Mouse (Mus musculus) midbrain, embryonic 13.5 days (tissue): ENCODE measurements around the gene Osbpl3. TPM values are rescaled to one million over a fixed set of nuclear protein-coding genes. Genes with fewer than 3 reads are reported as not detected.
A peak's percentile ranks its signal among the peaks of the same experiment; 100 is the strongest.

Experiments used
- ATAC-seq: fragments of 200-750 bp; cut with Nextera tagmentation; 2 replicates; pipeline ENCODE4 v1.8.0; 2017; ENCODE audit warnings: mild to moderate bottlenecking, moderate TSS enrichment, moderate library complexity
- H3K27ac ChIP-seq: fragments of 300-500 bp; sonication (generic); 2 replicates; pipeline ENCODE4 v1.5.1; 2015; ENCODE audit warnings: inconsistent platforms, mild to moderate bottlenecking, moderate library complexity
- H3K27me3 ChIP-seq: fragments of 300-500 bp; sonication (generic); 2 replicates; pipeline ENCODE4 v1.6.1; 2015; ENCODE audit warnings: mild to moderate bottlenecking, inconsistent platforms
- H3K36me3 ChIP-seq: fragments of 300-500 bp; sonication (generic); 2 replicates; pipeline ENCODE4 v1.6.1; 2015; ENCODE audit warnings: mild to moderate bottlenecking, inconsistent platforms
- H3K4me1 ChIP-seq: fragments of 300-500 bp; sonication (generic); replicated peaks from 2 replicates; pipeline ENCODE4 v1.6.1; 2015; ENCODE audit warnings: inconsistent platforms
- H3K4me2 ChIP-seq: fragments of 300-500 bp; sonication (generic); replicated peaks from 2 replicates; pipeline ENCODE4 v1.6.1; 2015; ENCODE audit warnings: moderate library complexity, mild to moderate bottlenecking, inconsistent platforms
- H3K4me3 ChIP-seq: fragments of 300-500 bp; sonication (generic); replicated peaks from 2 replicates; pipeline ENCODE4 v1.5.1; 2015; ENCODE audit warnings: mild to moderate bottlenecking, inconsistent platforms
- H3K9ac ChIP-seq: fragments of 300-500 bp; sonication (generic); replicated peaks from 2 replicates; pipeline ENCODE4 v1.6.1; 2015; ENCODE audit warnings: mild to moderate bottlenecking, inconsistent platforms
- H3K9me3 ChIP-seq: fragments of 300-500 bp; sonication (generic); 2 replicates; pipeline ENCODE4 v1.6.1; 2016; ENCODE audit warnings: mild to moderate bottlenecking, inconsistent platforms
- WGBS: fragments of 180-500 bp; shearing (Covaris S2); methylation state at CpG from one replicate; pipeline ENCODE4 v1.1.7; 2015; 5-methylcytosine and 5-hydroxymethylcytosine counted together
- polyA plus RNA-seq: library from polyadenylated mRNA; unstranded; fragments of >200 nt; fragmentation: Nextera tagmentation; extraction: Ambion mirVana; gene quantifications from 2 replicates; pipeline ENCODE4 v1.2.1, GENCODE M21; 2015

Gene Osbpl3
- 6.7 and 8.6 TPM in 2 replicates for polyA plus RNA-seq

DNA sequence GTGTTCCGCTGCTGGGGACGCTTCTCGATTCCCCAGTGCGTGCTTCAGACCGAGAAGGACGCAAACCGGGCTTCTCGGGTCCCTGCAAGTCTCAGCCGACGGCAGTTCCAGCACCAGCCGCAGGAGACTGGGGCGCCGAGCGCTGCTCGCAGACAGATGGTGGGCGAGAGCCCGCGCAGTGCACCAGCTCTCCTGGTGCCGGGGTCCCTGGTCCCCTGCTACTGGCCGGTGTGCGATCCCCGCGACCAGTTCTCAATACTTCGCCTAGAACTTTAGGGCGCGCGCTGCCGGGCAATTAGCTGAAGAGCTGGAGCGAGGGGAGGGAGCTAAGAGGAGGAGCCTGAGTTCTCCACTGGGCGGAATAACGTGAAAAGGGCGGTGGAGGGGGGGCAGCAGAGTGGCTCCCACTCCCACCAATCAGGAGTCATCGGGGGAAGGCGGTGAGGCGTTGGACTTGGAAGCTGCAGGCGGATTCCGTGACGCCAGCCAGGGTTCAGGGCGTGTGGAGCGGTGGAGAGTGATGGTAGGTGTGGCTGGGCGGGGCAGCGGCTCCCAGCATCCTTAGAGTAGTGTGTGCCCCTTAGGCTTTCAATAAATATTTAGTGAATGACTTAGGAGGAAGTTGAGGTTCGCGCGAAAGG, at the start of gene Osbpl3:
Osbpl3 (minus strand) TSS at position 373 of the 641 bp plus-strand sequence.
- H3K36me3 ChIP-seq: no peaks in the 10 kb centered on the region
- H3K4me3 ChIP-seq: peak within 1 kb of the TSS; percentile 57
- under 1% methylated on average over 45 of the region's 45 CpGs for WGBS
- H3K9me3 ChIP-seq: no peaks in the 10 kb centered on the region
- peaks cover 7% of the 10 kb centered on the region; the same call in 1 of the 2 replicates for H3K27me3 ChIP-seq
- peak within 1 kb of the TSS; percentile 59 for H3K27ac ChIP-seq
- ATAC-seq: peak; percentile 95
- peak within 1 kb of the TSS; percentile 67 for H3K9ac ChIP-seq
- H3K4me1 ChIP-seq: peaks cover 24% of the 10 kb centered on the region
- peak within 1 kb of the TSS; percentile 85 for H3K4me2 ChIP-seq

DNA sequence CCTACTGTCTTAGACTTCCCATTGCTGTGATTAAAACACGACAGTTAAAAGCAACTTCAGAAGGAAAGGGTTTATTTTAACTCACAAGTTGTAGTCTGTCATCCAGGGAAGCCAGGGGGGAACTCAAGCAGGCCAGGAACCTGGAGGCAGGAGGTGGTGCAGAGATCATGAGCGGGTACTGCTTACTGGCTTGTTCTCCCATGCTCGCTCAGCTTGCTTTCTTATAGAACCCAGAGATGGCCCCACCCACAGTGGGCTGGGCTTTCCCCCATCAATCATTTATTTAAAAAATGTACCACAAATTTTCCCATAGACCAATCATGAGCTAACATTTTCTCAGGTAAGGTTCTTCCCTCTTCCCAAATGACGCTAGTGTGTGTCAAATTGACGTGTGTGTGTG, 49.5 kb upstream of the Osbpl3 start:
- H3K9ac ChIP-seq: no peak overlapping the region
- WGBS: 91% methylated on average over 5 of the region's 5 CpGs
- no peak for ATAC-seq
- no peaks in the 10 kb centered on the region for H3K9me3 ChIP-seq
- H3K4me2 ChIP-seq: no peak overlapping the region
- H3K4me3 ChIP-seq: no peak overlapping the region
- H3K36me3 ChIP-seq: no peaks in the 10 kb centered on the region
- no peak overlapping the region for H3K27ac ChIP-seq
- H3K27me3 ChIP-seq: no peaks in the 10 kb centered on the region
- H3K4me1 ChIP-seq: no peaks in the 10 kb centered on the region

DNA sequence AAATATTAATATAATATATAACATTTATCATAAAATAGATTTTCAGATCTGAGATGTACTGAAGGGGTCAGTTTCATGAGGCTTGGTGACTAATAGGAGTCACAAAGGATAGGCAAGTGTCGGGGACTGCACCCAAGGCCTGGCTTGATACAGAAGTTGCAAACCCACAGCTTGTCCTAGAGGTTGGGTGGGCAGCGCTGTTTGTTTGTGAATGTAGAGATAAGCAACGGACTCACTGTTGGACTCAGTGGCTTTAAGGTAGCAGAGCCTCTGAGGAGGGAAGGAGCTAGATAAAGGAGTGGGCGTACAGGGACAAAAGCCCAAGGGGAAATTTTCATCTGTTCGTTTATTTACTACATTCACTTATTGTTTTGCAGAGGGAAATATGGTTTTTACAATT, 48.7 kb upstream of the Osbpl3 start:
- no peaks in the 10 kb centered on the region for H3K27me3 ChIP-seq
- no peak overlapping the region for H3K4me3 ChIP-seq
- H3K4me2 ChIP-seq: no peak overlapping the region
- no peaks in the 10 kb centered on the region for H3K9me3 ChIP-seq
- no peaks in the 10 kb centered on the region for H3K4me1 ChIP-seq
- no peak for ATAC-seq
- WGBS: 94% methylated on average over 5 of the region's 5 CpGs
- H3K36me3 ChIP-seq: no peaks in the 10 kb centered on the region
- no peak overlapping the region for H3K9ac ChIP-seq
- H3K27ac ChIP-seq: no peak overlapping the region

DNA sequence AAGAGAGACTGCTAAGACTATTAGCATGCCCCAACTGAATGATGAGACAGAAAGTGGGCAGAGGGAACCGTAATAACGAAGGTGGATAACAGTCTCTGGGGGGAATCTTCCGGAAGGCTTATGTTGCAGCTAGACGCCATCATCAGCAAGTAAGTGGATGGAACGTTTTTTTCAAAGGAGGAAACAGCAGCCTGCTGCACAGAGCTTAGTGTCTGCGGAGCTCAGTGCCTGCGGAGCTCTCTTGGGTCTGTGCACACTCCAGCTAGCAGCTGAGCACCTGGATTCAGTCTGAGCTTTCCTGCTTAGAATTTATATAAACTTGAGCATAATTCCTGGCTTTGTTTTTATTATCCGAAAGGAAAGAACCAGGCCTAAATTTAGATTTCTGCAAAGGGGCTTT, 47.8 kb upstream of the Osbpl3 start:
- no peaks in the 10 kb centered on the region for H3K4me1 ChIP-seq
- no peaks in the 10 kb centered on the region for H3K27me3 ChIP-seq
- WGBS: 52% methylated on average over 8 of the region's 8 CpGs
- H3K4me3 ChIP-seq: no peak overlapping the region
- H3K27ac ChIP-seq: no peak overlapping the region
- no peak for ATAC-seq
- no peak overlapping the region for H3K9ac ChIP-seq
- H3K4me2 ChIP-seq: no peak overlapping the region
- H3K36me3 ChIP-seq: no peaks in the 10 kb centered on the region
- H3K9me3 ChIP-seq: no peaks in the 10 kb centered on the region

DNA sequence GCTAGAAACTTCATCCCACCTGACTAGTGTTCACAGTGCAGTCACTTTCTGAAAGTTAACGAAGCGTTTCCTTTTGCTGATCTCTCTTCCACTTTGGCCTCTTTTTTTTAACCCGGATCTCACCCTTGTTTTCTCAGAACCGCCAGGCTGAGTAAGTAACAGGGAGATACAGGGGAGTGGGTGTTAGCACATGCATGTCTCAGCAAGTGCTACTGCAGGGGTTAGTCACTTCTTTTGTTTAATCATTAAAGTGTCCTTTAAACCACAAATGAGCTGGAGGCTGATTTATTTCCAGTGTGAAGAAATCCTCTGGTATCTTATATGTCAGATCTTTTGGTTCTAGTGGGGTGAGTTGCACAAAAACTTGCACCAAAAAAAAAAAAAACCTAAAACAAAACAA, 47.0 kb upstream of the Osbpl3 start:
- H3K9ac ChIP-seq: no peak overlapping the region
- H3K4me1 ChIP-seq: no peaks in the 10 kb centered on the region
- WGBS: 86% methylated on average over 4 of the region's 4 CpGs
- H3K27ac ChIP-seq: no peak overlapping the region
- no peak overlapping the region for H3K4me3 ChIP-seq
- no peak overlapping the region for H3K4me2 ChIP-seq
- no peak for ATAC-seq
- H3K9me3 ChIP-seq: no peaks in the 10 kb centered on the region
- H3K36me3 ChIP-seq: no peaks in the 10 kb centered on the region
- H3K27me3 ChIP-seq: no peaks in the 10 kb centered on the region

DNA sequence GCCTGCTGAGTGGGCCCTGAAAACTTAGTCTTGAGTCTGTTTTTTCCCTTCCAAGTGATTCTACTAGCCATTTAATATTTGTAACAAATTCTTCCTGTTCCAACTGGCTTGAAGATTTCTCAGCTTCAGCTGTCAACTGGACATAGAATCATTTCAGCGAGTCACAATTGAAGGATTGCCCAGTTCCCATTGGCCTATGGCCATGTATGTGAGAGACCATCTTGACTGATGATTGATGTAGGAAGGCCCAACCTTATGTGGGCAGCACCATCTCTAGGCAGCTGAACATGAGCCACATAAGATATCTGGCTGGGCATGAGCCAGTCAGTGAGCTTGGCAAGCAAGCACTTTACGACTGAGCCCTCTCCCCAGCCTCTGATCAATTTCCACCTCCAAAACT, 42.3 kb upstream of the Osbpl3 start:
- Histone ChIP-seq H3K27ac (no peak overlapping the region), H3K9me3 (no peaks in the 10 kb centered on the region), H3K27me3 (no peaks in the 10 kb centered on the region), H3K4me3 (no peak overlapping the region), H3K4me1 (no peaks in the 10 kb centered on the region), H3K4me2 (no peak overlapping the region), H3K9ac (no peak overlapping the region), H3K36me3 (no peaks in the 10 kb centered on the region)
- ATAC-seq: no peak
- 94% methylated on average over 2 of the region's 2 CpGs for WGBS

DNA sequence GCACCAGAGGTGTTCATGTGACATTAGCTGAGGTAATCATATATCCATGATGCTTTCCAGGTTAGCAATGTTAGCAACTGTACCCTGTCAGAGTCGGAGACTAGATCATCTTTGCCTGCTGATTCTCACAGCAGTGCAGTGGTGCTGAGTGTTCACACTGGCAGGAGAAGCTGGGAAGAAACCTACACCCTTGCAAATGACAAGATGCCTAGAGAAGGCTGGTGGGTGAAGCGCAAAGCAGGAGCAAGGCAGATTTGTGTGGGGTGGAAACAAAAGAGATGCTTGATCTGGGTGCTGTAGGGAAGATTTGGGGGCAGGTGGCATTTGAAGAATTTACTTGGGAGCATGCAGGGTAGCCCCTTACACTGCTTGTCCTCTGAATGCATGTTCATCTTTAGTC, 34.5 kb upstream of the Osbpl3 start:
- ATAC-seq: no peak
- Histone ChIP-seq H3K4me3 (no peak overlapping the region), H3K4me2 (no peak overlapping the region), H3K9me3 (no peaks in the 10 kb centered on the region), H3K27ac (no peak overlapping the region), H3K9ac (no peak overlapping the region), H3K4me1 (peaks cover 4% of the 10 kb centered on the region), H3K27me3 (no peaks in the 10 kb centered on the region), H3K36me3 (no peaks in the 10 kb centered on the region)
- WGBS: 78% methylated on average over 2 of the region's 2 CpGs

DNA sequence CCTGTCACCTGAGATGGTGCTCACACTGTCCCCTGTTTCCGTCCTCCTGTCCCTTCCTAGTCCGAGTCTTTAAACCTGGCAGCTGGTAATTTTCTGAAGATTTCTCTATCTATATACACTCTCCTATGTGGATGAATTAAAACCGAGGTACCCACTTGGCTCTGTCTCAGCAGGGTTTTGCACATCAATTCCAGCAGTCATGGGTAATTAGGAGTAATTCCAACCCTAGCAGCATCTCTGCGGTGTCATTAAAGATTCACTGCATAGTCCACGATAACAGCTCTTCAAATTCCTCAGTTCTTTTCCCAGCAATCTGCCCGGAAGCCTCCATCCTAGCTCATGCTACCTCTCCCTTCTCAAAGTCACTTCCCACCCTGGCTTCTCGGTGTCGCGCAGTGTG, 33.4 kb upstream of the Osbpl3 start:
- ATAC-seq: no peak
- Histone ChIP-seq H3K9ac (no peak overlapping the region), H3K4me3 (no peak overlapping the region), H3K36me3 (no peaks in the 10 kb centered on the region), H3K9me3 (no peaks in the 10 kb centered on the region), H3K4me1 (peaks cover 4% of the 10 kb centered on the region), H3K4me2 (no peak overlapping the region), H3K27ac (no peak overlapping the region; the same call in 1 of the 2 replicates), H3K27me3 (no peaks in the 10 kb centered on the region)
- WGBS: 67% methylated on average over 9 of the region's 9 CpGs

DNA sequence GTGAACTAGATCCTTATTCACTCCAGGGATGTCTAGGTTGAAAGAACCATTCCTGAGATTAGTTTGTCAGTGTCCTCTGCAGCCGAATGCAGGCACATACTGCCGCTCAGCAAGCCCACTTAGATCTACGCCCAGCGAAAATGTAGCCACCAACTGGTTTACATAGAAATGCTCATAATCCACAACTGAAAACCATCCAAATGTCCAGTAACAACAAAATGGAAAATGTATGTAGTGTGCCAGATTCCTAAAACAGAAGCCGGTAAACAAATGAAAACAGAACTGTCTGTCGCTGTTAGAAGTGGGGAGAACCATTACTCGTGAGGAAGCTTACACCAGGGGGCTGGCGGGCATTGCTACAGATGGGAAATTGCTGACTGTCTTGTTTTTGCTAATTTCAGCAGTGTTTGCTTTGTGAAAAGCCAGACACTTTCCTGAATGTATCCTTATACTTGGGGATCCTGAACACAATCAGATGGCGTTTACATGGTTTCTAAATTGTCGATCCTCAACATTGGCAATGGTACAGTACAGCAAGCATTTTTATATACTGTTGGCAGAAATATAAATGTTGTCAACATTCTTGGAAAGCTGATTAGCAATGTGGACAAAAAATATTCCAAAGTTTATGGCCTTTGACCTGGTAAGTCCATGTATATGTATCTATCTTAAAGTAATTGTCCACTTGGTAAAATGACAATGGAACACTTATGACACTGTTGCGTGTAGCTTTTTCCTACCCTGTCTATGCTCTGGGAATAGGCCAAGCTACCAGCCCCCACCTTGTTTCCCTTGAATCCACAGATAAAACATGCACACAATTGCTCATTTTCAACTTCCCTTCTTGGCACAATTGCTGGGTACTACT, 30.3 kb upstream of the Osbpl3 start:
- Histone ChIP-seq H3K4me2 (no peak overlapping the region), H3K27ac (no peak overlapping the region), H3K4me3 (no peak overlapping the region), H3K36me3 (no peaks in the 10 kb centered on the region), H3K9me3 (no peaks in the 10 kb centered on the region), H3K27me3 (no peaks in the 10 kb centered on the region), H3K9ac (no peak overlapping the region), H3K4me1 (peaks cover 4% of the 10 kb centered on the region)
- WGBS: 93% methylated on average over 11 of the region's 11 CpGs
- no peak for ATAC-seq

DNA sequence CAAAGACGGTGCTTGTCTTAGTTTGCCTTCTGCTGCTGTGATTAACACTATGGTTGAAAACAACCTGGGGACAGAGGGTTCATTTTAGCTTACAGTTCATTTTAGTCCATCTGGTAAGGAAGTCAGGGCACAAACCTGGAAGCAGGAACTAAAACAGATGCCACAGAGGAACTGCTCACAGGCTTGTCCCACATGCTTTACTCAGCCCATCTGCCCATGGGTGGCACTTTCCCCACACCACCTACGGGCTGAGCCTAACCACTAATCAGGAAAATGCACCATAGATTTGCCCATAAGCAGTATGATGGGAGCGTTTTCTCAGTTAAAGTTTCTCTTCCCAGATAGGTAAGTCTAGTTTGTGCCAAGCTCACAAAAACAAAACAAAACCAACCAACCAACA, 27.4 kb upstream of the Osbpl3 start:
- H3K36me3 ChIP-seq: no peaks in the 10 kb centered on the region
- no peak overlapping the region for H3K27ac ChIP-seq
- WGBS: 87% methylated on average over 3 of the region's 3 CpGs
- H3K4me3 ChIP-seq: no peak overlapping the region
- no peak for ATAC-seq
- H3K4me1 ChIP-seq: no peaks in the 10 kb centered on the region
- no peak overlapping the region for H3K4me2 ChIP-seq
- H3K9me3 ChIP-seq: no peaks in the 10 kb centered on the region
- no peaks in the 10 kb centered on the region for H3K27me3 ChIP-seq
- H3K9ac ChIP-seq: no peak overlapping the region

DNA sequence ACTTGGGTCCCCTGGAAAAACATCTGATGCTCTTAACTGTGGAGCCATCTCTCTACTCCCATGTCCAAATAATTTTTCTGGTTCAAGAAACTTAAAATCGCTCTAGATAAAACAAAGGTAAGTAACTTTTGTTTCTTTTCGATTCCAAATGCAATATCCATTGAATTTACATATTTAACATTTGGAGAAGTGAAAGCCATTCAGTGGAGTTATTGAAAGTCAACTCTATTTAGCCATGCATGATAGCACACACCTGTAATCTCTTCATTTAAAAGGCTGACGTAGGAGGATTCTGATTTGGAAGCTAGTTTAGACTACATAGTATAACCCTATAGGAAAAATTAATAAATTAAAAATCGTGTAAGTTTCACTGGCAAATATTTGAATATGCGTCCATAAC, 25.5 kb upstream of the Osbpl3 start:
- WGBS: 84% methylated on average over 5 of the region's 5 CpGs
- ATAC-seq: no peak
- H3K4me1 ChIP-seq: no peaks in the 10 kb centered on the region

DNA sequence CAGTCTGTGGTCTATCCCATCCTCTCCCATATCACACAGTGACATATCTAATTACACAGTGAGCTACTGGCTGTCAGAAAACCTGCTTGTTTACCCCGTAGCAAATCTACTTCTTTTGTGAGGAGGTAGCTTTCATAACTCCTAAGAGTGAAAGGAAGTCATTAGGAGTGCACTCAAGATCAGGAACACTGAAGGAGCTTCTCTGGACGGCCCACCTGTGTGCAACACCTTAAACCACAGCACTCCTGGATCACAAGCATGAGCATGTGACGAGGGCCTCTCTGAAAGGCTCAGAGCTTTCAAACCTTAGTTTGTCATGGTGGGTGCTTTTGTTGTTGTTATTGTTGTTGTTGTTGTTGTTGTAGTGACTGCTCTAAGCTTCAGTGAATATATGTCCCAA, 10.4 kb upstream of the Osbpl3 start:
- H3K9ac ChIP-seq: no peak overlapping the region
- H3K36me3 ChIP-seq: no peaks in the 10 kb centered on the region
- no peaks in the 10 kb centered on the region for H3K27me3 ChIP-seq
- no peak overlapping the region for H3K27ac ChIP-seq
- no peak for ATAC-seq
- no peaks in the 10 kb centered on the region for H3K9me3 ChIP-seq
- H3K4me3 ChIP-seq: no peak overlapping the region
- H3K4me1 ChIP-seq: no peaks in the 10 kb centered on the region
- 81% methylated on average over 3 of the region's 3 CpGs for WGBS
- H3K4me2 ChIP-seq: no peak overlapping the region

More for the DNA sequence above, 25.5 kb upstream of the Osbpl3 start:
- Histone ChIP-seq H3K9me3 (no peaks in the 10 kb centered on the region), H3K36me3 (no peaks in the 10 kb centered on the region), H3K4me3 (no peak overlapping the region), H3K27ac (no peak overlapping the region), H3K9ac (no peak overlapping the region), H3K4me2 (no peak overlapping the region), H3K27me3 (no peaks in the 10 kb centered on the region)
